Mouse (Mus musculus) cerebellum, postnatal 25 days (tissue): ENCODE results near the gene Stra6.

ENCODE experiments used
- DNase-seq, 2 experiments: peaks; one replicate each; pipeline ENCODE4 v3.0.0; 2021; ENCODE audit warnings: mixed read lengths in 2 of 2

Stra6 gene

DNA sequence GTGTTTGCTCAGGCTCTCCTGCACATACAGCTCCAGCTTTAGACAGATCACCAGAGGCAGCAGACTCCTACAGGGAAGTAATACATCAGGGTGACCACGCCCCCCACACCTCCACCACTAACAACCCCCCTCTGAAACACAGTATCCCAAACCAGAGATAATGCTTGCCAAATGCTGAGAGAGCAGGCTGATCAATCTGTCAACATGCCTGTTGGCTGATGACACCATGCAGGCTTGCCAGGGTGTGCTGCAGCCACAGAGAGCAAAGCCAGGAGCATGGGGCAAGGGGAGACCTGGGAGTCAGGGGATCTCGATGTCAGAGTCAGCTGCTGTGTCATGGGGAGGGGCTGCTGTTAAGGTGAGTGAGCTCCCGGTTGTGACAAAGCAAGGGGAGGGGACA lies at the start of gene Stra6:
TSS of gene Stra6 (plus strand) at position 258 of the 400 bp plus-strand sequence.
- peak; percentile 59 to 62 for DNase-seq

DNA sequence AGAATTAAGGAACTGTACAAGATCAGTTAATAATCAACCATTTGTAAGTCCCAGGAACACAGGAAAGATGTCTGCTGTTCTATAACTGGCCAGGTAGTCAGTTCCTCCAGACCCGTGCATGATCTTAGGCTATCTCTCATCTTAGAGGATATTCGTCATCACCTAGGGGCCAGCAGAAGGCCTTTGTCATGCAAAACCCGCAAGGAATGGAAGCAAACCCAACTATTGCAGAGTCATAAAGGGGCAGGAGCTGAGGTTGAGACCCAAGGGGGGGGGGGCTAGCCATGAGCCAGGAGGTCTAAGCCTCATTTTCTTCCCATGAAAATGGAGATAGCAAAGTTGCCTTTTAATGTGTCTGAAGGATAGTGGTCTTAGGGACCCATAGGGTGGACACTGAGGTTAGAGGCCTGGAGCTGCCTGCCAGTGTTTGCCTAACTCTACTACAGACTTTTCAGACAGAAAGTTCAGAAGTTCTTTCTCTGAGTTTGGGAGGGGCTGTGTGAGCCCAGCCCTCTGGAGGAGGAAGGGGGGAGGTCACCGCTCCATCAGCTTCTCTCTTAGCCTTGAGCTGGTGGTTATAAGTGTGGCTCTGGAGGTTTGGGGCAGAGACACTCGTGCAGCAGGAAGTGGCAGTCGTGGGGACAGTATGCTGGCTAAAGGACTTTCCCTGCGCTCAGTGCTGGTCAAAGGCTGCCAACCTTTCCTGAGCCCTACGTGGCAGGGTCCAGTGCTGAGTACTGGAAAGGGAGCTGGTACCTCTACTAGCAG lies 49.0 kb upstream of the Stra6 start:
- no peak for DNase-seq

DNA sequence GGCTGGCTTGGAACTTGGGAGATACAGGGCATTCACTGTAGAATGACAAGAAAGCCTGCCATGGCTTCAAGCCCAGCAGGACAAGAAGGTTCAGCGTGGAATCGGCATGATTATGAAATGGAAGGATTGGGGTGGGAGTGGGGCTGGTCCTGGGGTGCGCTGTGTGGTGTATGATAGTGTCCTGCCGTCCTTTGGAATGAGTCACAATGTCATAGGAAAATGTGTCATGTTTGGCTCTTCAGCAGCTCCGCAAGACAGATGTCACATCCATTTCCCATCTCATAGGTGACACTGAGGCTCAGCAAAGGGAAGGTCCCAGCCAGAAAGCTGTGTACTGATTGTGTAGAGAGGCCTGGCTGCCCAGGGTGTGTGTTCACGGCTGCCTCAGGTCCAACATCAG lies 47.7 kb upstream of the Stra6 start:
- no peak for DNase-seq

- no peak for DNase-seq
These were observed 46.6 kb upstream of the Stra6 start for GRCm38 (mm10) chr9:58016962-58017361.

GRCm38 (mm10) chr9:58018385-58018784 lies 45.2 kb upstream of the Stra6 start:
- no peak for DNase-seq

GRCm38 (mm10) chr9:58025995-58026394 lies 37.6 kb upstream of the Stra6 start:
- no peak for DNase-seq

DNA sequence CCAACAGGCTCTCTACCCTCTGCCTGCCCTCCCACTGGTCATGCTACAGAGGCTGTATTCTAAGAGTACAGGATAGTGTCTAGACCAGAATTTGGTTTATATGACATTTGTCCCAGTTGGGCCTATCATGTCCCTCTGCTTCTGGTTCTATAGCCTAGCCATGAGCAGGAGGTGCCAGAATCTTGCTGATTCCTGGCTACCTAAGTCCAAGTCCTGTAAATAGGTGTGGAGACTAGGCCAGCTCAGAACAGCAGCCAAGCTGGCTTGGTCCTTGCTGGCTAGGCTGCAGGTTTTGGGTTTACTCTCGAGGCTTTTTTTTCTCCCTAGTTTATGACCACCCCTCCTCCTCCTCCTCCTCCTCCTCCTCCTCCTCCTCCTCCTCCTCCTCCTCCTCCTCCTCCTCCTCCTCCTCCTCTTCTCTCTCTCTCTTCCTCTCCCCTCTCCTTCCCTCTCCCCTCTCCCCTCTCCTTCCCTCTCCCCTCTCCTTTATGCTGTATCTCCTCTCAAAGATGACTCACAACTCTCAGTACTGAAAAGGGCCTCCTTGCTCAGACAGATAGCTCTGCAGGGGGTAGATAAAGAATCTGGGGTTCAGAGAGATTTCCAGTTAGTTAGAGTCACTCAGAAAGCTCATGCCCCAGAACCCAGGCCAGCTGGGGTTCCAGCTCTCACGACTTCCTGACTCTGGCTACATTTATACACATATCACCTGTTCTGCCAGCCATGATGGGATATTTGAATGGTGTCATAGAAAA lies 36.0 kb upstream of the Stra6 start:
- peak; percentile 45 to 58 for DNase-seq

DNA sequence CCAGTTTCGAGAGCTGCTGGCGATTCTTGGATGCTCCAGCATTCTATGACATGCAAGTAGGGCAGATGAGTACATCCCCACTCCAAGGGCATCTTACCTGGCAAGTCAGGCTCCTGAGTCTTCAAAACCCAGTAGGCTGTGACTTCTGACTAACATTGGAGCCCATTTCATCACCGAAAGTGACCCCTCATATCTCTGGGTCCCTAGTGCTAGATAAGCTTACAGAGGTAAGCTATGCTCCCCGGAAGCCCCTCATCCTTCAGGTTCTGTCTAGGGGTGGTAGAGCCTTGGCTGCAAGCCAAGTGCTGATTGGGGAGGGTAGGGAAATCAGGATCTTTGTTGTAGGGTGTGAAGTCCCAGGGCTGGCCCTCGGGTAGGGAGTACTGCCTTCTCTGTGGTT lies 34.7 kb upstream of the Stra6 start:
- DNase-seq: no peak

GRCm38 (mm10) chr9:58029635-58030034 lies 34.0 kb upstream of the Stra6 start:
- no peak for DNase-seq

DNA sequence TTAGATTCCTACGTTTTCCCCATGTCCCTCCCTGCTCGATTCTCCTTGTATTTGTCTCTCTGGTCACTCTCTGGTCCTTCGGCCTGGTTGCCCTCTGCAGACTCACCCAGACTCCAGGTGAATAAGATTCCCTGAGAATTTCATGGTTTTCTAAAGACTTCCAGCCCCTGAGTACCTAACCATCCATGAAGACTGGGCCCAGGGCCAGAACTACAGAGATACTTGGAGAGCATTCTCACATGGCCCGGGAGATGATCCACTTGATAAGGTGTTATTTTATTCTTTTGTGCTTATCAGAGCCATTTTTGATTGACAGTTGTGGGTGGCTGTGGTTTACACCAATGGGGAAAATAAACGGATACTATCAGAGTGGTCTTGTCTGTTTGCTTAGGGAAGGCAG lies 31.7 kb upstream of the Stra6 start:
- no peak for DNase-seq

DNA sequence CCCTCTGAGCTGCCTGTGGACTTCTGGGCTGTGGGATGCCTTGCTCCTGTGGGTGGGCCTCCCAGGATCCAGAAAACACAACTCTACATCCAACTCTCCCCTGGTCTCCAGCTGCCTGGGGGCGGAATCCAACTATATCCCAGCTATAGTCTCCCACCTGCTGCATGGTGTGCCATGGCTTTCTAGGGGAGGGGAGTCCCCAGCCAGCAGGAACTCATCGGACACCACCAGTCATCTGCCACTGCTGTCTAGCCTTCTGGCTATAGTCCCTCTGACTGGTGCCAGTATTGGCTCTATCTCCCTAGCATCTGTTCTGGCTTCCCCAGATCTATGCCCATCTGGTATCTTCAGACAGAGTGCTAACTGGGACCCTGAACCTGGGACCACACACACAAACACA lies 28.1 kb upstream of the Stra6 start:
- no peak for DNase-seq

GRCm38 (mm10) chr9:58035951-58036698 lies 27.5 kb upstream of the Stra6 start:
- DNase-seq: no peak

- no peak for DNase-seq
These were observed 26.6 kb upstream of the Stra6 start for GRCm38 (mm10) chr9:58036961-58037360.

DNA sequence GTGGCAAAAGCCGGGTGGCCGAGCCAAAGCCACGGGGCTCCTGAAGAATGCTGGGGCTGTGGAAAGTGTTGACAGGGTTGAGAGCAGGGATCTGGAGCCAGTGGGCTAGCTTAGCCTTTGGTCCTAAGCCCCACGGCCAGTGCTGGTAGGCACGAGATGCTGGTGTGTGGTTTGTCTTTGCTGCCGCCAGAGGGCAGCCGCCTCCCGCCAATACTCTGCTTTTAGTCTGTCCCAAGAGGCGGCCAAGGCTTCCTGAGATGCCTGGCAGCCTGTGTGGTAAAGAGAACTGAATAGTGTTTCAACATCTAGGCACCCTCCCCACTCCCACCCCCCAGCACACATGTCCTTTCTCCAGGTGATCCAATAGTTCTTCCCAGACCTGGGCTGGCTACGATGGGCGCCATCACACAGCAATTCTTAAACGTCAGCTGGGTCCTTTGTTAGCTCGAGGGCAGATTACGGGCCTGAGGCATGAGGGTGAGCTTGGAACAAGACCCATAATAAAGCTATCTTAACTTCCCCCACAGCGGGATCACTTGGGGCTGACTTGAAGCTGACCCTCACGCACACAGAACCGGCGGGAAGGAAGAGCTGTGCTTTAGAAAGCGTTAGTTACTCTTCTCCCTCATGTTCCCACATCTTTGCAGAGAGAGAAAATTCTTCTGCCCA lies 25.0 kb upstream of the Stra6 start:
- DNase-seq: peak; percentile 85 to 89

GRCm38 (mm10) chr9:58040977-58041376 lies 22.6 kb upstream of the Stra6 start:
- no peak for DNase-seq

DNA sequence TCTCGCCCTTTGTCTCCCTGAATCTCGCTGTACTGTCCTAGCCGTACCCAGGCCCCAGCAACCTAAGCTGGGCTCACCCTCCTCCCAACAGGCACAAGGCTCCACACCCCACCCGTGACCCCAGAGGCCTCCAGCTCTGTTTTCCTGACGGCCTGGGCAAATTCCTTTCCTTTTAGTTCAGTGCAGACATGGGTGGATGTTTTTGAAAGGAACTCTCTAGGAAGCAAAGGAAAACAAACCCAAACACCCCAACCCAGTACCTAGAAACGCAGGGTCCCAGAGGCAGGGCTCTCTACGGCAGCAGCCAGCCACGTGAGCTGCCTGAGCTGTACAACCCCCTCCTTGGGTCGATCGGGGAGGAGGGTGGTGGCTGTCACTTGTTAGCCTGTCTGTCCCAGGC lies 21.2 kb upstream of the Stra6 start:
- DNase-seq: no peak

GRCm38 (mm10) chr9:58043496-58044017 lies 20.0 kb upstream of the Stra6 start:
- no peak for DNase-seq

GRCm38 (mm10) chr9:58044828-58045227 lies 18.8 kb upstream of the Stra6 start:
- no peak for DNase-seq

GRCm38 (mm10) chr9:58045646-58046045 lies 17.9 kb upstream of the Stra6 start:
- DNase-seq: no peak

GRCm38 (mm10) chr9:58047061-58047460 lies 16.5 kb upstream of the Stra6 start:
- no peak for DNase-seq

GRCm38 (mm10) chr9:58048621-58049020 lies 15.0 kb upstream of the Stra6 start:
- DNase-seq: no peak

- DNase-seq: no peak
These were observed 14.4 kb upstream of the Stra6 start for GRCm38 (mm10) chr9:58049186-58049585.

GRCm38 (mm10) chr9:58049861-58050260 lies 13.7 kb upstream of the Stra6 start:
- no peak for DNase-seq
